Mouse (Mus musculus) MEL (cell line): ENCODE results near the gene Gm49395. TPM values are rescaled to one million over a fixed set of nuclear protein-coding genes. Genes with fewer than 3 reads are reported as not detected.

Experiments
- DNase-seq: peaks from one replicate; pipeline ENCODE4 v3.0.0; 2011; ENCODE audit warnings: low read depth, low spot score
- H3K27ac ChIP-seq: 2 replicates; pipeline ENCODE4 v1.5.1; 2012; ENCODE audit warnings: low read depth, mild to moderate bottlenecking, control low read depth, low read length, moderate library complexity; ENCODE audit not compliant: control insufficient read depth
- H3K27me3 ChIP-seq, 2 experiments: fragments of 150-350 bp in 1 of 2; sonication (generic) in 1 of 2; 2 replicates each; pipeline ENCODE4 v1.6.1; 2012; ENCODE audit warnings: low read length in 2 of 2, mild to moderate bottlenecking in 2 of 2, improper control_type of control experiment in 1 of 2, moderate library complexity in 1 of 2; ENCODE audit not compliant: insufficient read depth in 2 of 2, control insufficient read depth in 1 of 2
- H3K36me3 ChIP-seq, 2 experiments: 2 replicates each; pipeline ENCODE4 v1.6.1; 2012 to 2014; ENCODE audit warnings: low read length in 2 of 2, improper control_type of control experiment in 1 of 2, inconsistent platforms in 1 of 2, mild to moderate bottlenecking in 1 of 2; ENCODE audit not compliant: insufficient read depth in 2 of 2, control insufficient read depth in 1 of 2
- H3K4me1 ChIP-seq, 2 experiments: fragments of 150-350 bp in 1 of 2; sonication (generic) in 1 of 2; 2 replicates each; pipeline ENCODE4 v1.6.1; 2012; ENCODE audit warnings: low read length in 2 of 2, improper control_type of control experiment in 1 of 2, mild to moderate bottlenecking in 1 of 2; ENCODE audit not compliant: insufficient read depth in 2 of 2, control insufficient read depth in 1 of 2
- H3K4me3 ChIP-seq, 2 experiments: fragments of 150-350 bp in 1 of 2; sonication (generic) in 1 of 2; 2 replicates each; pipeline ENCODE4 v1.5.1; 2012; ENCODE audit warnings: low read depth in 2 of 2, low read length in 2 of 2, mild to moderate bottlenecking in 2 of 2, moderate library complexity in 2 of 2, control low read depth in 1 of 2, improper control_type of control experiment in 1 of 2; ENCODE audit not compliant: control insufficient read depth in 1 of 2, insufficient read depth in 1 of 2
- H3K79me2 ChIP-seq: 2 replicates; pipeline ENCODE4 v1.6.1; 2012; ENCODE audit warnings: mild to moderate bottlenecking, low read length, moderate library complexity; ENCODE audit not compliant: control insufficient read depth, poor library complexity, insufficient read depth
- H3K9ac ChIP-seq: 2 replicates; pipeline ENCODE4 v1.6.1; 2012; ENCODE audit warnings: low read depth, mild to moderate bottlenecking, control low read depth, low read length, moderate library complexity; ENCODE audit not compliant: control insufficient read depth, poor library complexity, severe bottlenecking
- H3K9me3 ChIP-seq: fragments of 150-350 bp; sonication (generic); replicated peaks from 2 replicates; pipeline ENCODE4 v1.6.1; 2012; ENCODE audit warnings: mild to moderate bottlenecking, low read length, improper control_type of control experiment, moderate library complexity; ENCODE audit not compliant: insufficient read depth
- BHLHE40 ChIP-seq: IDR thresholded peaks from 2 replicates; pipeline ENCODE4 v1.6.1; 2012; ENCODE audit warnings: low read depth, mild to moderate bottlenecking, inconsistent platforms, low read length, improper control_type of control experiment, borderline replicate concordance
- CHD1 ChIP-seq: IDR thresholded peaks from 2 replicates; pipeline ENCODE4 v1.6.1; 2012; ENCODE audit warnings: low read depth, mild to moderate bottlenecking, inconsistent platforms, low read length, improper control_type of control experiment
- CHD2 ChIP-seq: IDR thresholded peaks from 2 replicates; pipeline ENCODE4 v1.6.1; 2011; ENCODE audit warnings: low read length, improper control_type of control experiment
- CTCF ChIP-seq, 3 experiments: IDR thresholded peaks in 2 of 3; conservative IDR thresholded peaks in 1 of 3; 2 replicates each; pipeline ENCODE4 v1.5.1; 2011 to 2012; ENCODE audit warnings: low read length in 3 of 3, low read depth in 2 of 3, mild to moderate bottlenecking in 2 of 3, improper control_type of control experiment in 1 of 3, inconsistent platforms in 1 of 3, mixed read lengths in 1 of 3, moderate library complexity in 1 of 3; ENCODE audit not compliant: control insufficient read depth in 1 of 3, insufficient read depth in 1 of 3, poor library complexity in 1 of 3, severe bottlenecking in 1 of 3
- E2F4 ChIP-seq: IDR thresholded peaks from 2 replicates; pipeline ENCODE4 v1.6.1; 2011; ENCODE audit warnings: low read depth, low read length, improper control_type of control experiment, borderline replicate concordance
- ETS1 ChIP-seq: IDR thresholded peaks from 2 replicates; pipeline ENCODE4 v1.6.1; 2012; ENCODE audit warnings: low read depth, mild to moderate bottlenecking, inconsistent platforms, low read length, improper control_type of control experiment, moderate library complexity
- HCFC1 ChIP-seq: IDR thresholded peaks from 2 replicates; pipeline ENCODE4 v1.6.1; 2012; ENCODE audit warnings: low read depth, mild to moderate bottlenecking, inconsistent platforms, low read length, improper control_type of control experiment, moderate library complexity
- KAT2A ChIP-seq: conservative IDR thresholded peaks from 2 replicates; pipeline ENCODE4 v1.6.1; 2012; ENCODE audit warnings: low read depth, low read length, improper control_type of control experiment, inconsistent platforms
- MAFK ChIP-seq: IDR thresholded peaks from 2 replicates; pipeline ENCODE4 v1.6.1; 2011; ENCODE audit warnings: low read depth, mild to moderate bottlenecking, low read length, improper control_type of control experiment, borderline replicate concordance
- NELFE ChIP-seq: IDR thresholded peaks from 2 replicates; pipeline ENCODE4 v1.6.1; 2011; ENCODE audit warnings: low read depth, low read length, improper control_type of control experiment
- POLR2AphosphoS2 ChIP-seq: IDR thresholded peaks from 2 replicates; pipeline ENCODE4 v1.6.1; 2011; ENCODE audit warnings: low read length, improper control_type of control experiment
- RCOR1 ChIP-seq: IDR thresholded peaks from 2 replicates; pipeline ENCODE4 v1.6.1; 2012; ENCODE audit warnings: low read depth, mild to moderate bottlenecking, inconsistent platforms, low read length, improper control_type of control experiment
- TBP ChIP-seq: IDR thresholded peaks from 2 replicates; pipeline ENCODE4 v1.8.0; 2011; ENCODE audit warnings: low read depth, low read length, improper control_type of control experiment
- TCF12 ChIP-seq: IDR thresholded peaks from 2 replicates; pipeline ENCODE4 v1.6.1; 2014; ENCODE audit warnings: low read depth, mild to moderate bottlenecking, inconsistent platforms, low read length, improper control_type of control experiment, moderate library complexity
- UBTF ChIP-seq: IDR thresholded peaks from 2 replicates; pipeline ENCODE4 v1.6.1; 2012; ENCODE audit warnings: low read depth, mild to moderate bottlenecking, inconsistent platforms, low read length, improper control_type of control experiment, moderate library complexity, borderline replicate concordance; ENCODE audit not compliant: insufficient read depth
- USF2 ChIP-seq, 2 experiments: IDR thresholded peaks; 2 replicates each; pipeline ENCODE4 v1.6.1; 2011 to 2012; ENCODE audit warnings: improper control_type of control experiment in 2 of 2, low read length in 2 of 2, borderline replicate concordance in 1 of 2, inconsistent platforms in 1 of 2, low read depth in 1 of 2, mild to moderate bottlenecking in 1 of 2; ENCODE audit not compliant: insufficient read depth in 1 of 2
- ZMIZ1 ChIP-seq: IDR thresholded peaks from 2 replicates; pipeline ENCODE4 v1.6.1; 2012; ENCODE audit warnings: low read depth, mild to moderate bottlenecking, inconsistent platforms, low read length, improper control_type of control experiment, moderate library complexity
- ZNF384 ChIP-seq: IDR thresholded peaks from 2 replicates; pipeline ENCODE4 v1.6.1; 2012; ENCODE audit warnings: low read depth, mild to moderate bottlenecking, inconsistent platforms, low read length, improper control_type of control experiment
- polyA plus RNA-seq, 2 experiments: library from polyadenylated mRNA; stranded (reverse) in 1 of 2; unstranded in 1 of 2; fragments of >175 nt in 1 of 2; fragments of >200 nt in 1 of 2; gene quantifications; 2 replicates each; pipeline versions ENCODE4 v1.2.1 to v1.2.4; 2012; ENCODE audit warnings: low replicate concordance in 2 of 2, low read depth in 1 of 2; ENCODE audit not compliant: insufficient read length in 2 of 2, insufficient read depth in 1 of 2, missing spikeins in 1 of 2
- total RNA-seq: library from RNA; depleted of rRNA; stranded (reverse); fragments of 300-350 nt; gene quantifications from 2 replicates; pipeline ENCODE4 v1.2.3, GENCODE M21; 2012

Gene Gm49395
- total and polyA plus RNA-seq, 3 experiments, result 0.31 TPM; not detected in 2

DNA sequence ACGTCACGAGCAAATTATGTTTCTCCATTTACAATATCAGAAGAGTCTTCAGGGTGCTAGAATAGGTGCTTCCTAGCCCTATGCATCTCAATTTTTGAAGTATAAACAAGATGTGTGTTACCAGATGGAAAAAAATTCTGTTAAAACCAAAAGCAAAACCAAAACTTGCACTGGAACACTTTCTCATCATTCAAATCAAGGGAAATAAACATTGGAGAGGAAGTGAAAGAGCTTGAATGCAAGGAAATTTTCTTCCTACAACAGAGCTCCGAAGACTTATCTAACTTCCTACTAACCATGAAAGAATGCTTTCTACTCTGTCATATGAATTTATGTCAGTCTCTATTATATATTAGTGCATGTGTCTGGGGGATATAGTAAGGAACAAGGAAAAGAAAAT is 35.0 kb upstream of the Gm49395 start:
- Histone ChIP-seq H3K27me3 (no peaks in the 10 kb centered on the region), H3K9me3 (no peaks in the 10 kb centered on the region), H3K79me2 (no peaks in the 10 kb centered on the region), H3K4me1 (no peaks in the 10 kb centered on the region), H3K9ac (no peak overlapping the region), H3K27ac (no peak overlapping the region)
- DNase-seq, result no peak
- TF ChIP-seq ETS1 (no peak), TBP (no peak), CHD1 (no peak)
- TF ChIP-seq, all 39 proteins: peak for 0
- peak overlapping the region in 1 of 2 experiments; percentile 9; a peak in 1 of 4 replicates for H3K4me3 ChIP-seq
- no peaks in the 10 kb centered on the region for H3K36me3 ChIP-seq

DNA sequence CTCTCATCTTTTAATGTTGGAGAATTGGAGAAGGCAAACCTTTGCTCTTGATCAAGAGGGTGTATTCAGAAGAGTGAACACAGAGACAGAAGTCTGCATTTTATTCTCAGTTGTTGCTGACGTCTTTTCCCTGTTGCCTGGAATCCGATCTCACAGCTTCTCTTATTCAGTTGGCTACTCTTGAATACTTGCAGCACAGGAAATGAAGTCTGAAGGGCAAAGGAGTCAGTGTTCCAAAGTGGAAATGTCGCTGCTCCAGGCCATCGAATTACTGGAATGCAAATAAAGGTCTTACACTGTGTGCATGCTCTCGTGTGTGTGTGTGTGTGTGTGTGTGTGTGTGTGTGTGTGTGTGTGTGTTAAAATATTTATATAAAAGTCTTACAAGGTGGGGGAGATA is 30.7 kb upstream of the Gm49395 start:
- DNase-seq, result no peak
- no peak overlapping the region for H3K4me3 ChIP-seq
- H3K4me1 ChIP-seq, result no peaks in the 10 kb centered on the region
- no peaks in the 10 kb centered on the region; a peak in 1 of 4 replicates for H3K27me3 ChIP-seq
- H3K27ac ChIP-seq, result no peak overlapping the region
- no peaks in the 10 kb centered on the region for H3K9me3 ChIP-seq
- no peaks in the 10 kb centered on the region for H3K79me2 ChIP-seq
- no peaks in the 10 kb centered on the region for H3K36me3 ChIP-seq
- H3K9ac ChIP-seq, result no peak overlapping the region
- TF ChIP-seq POLR2AphosphoS2, result no peak
- TF ChIP-seq MAFK, result no peak
- TF ChIP-seq HCFC1, result no peak
- TF ChIP-seq ETS1, result no peak
- TF ChIP-seq USF2 (IDR thresholded peaks at IDR 0.05; ENCODE audit: borderline replicate concordance in 1 of 2, insufficient read depth in 1 of 2, low read depth in 1 of 2, low read length in 2 of 2), result no peak
- TF ChIP-seq CTCF (IDR thresholded peaks at IDR 0.05 in 2 of 3, conservative IDR thresholded peaks at IDR 0.05 in 1 of 3; ENCODE audit: control insufficient read depth in 1 of 3, insufficient read depth in 1 of 3, low read depth in 2 of 3, low read length in 3 of 3, poor library complexity in 1 of 3, severe bottlenecking in 1 of 3), result no peak
- TF ChIP-seq TCF12, result no peak
- TF ChIP-seq UBTF, result no peak
- TF ChIP-seq ZMIZ1, result no peak
- no peak for TF ChIP-seq BHLHE40
- no peak for TF ChIP-seq ZNF384
- no peak for TF ChIP-seq E2F4
- no peak for TF ChIP-seq KAT2A
- no peak for TF ChIP-seq CHD2
- no peak for TF ChIP-seq NELFE
- no peak for TF ChIP-seq RCOR1
- TF ChIP-seq, all 39 proteins: peak for 0
